Mouse (Mus musculus): ENCODE results near the gene Rps15. TPM values are rescaled to one million over a fixed set of nuclear protein-coding genes. Genes with fewer than 3 reads are reported as not detected.

The Rps15 gene
- polyA plus RNA-seq, 1 experiment: 2,371 TPM

GRCm38 (mm10) chr10:80248971-80249640, 43.1 kb upstream of the Rps15 start, which contains the start of gene Ndufs7:
Gene Ndufs7 (plus strand): TSS chr10:80249121.
- Histone ChIP-seq H3K36me3 (ENCODE audit: control insufficient read depth, insufficient read depth, low read length) (peaks cover under 1% of the 10 kb centered on the region), H3K27me3 (ENCODE audit: control insufficient read depth, insufficient read depth, low read length) (no peaks in the 10 kb centered on the region), H3K4me3 (ENCODE audit: control insufficient read depth, insufficient read depth, low read length) (peak within 1 kb of the TSS; percentile 56), H3K27ac (ENCODE audit: control insufficient read depth, insufficient read depth, low read length) (peak within 1 kb of the TSS; percentile 67), H3K4me1 (replicated peaks; ENCODE audit: control insufficient read depth, insufficient read depth, low read length) (peaks cover 11% of the 10 kb centered on the region)
- DNase-seq: peak; percentile 93
- under 1% methylated on average over 53 of the region's 53 CpGs for WGBS
- TF ChIP-seq CTCF (IDR thresholded peaks at IDR 0.05; ENCODE audit: borderline replicate concordance, control insufficient read depth, extremely low read depth, insufficient read depth, low read length, poor library complexity) (0 out of 2 replicates have a peak, but pooled peaks have one; percentile 8), POLR2A (IDR thresholded peaks at IDR 0.05; ENCODE audit: control insufficient read depth, extremely low read depth, insufficient read depth, low read length, poor library complexity) (no peak)

DNA sequence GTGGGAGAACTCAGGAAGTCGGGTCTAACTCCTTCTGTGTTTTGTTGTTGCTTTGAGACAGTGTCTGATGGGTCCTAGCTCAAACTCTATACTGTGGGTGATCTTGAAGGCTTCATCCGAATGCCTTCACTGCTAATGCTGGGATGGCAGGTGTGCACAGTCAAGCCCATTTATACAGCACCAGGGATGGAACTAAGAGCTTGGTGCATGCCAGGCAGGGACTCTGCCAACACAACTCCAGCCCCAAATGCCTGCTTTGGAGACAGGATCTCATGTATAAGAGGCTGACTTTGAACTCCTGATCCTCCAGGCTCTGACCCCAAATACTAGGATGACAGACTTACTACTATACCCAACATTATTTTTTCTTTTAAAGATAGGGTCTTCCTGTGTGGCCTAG, 42.2 kb upstream of the Rps15 start:
- Histone ChIP-seq H3K4me3 (ENCODE audit: control insufficient read depth, insufficient read depth, low read length) (peak overlapping the region; percentile 56; the same call in 1 of the 2 replicates), H3K36me3 (ENCODE audit: control insufficient read depth, insufficient read depth, low read length) (peaks cover 4% of the 10 kb centered on the region), H3K27ac (ENCODE audit: control insufficient read depth, insufficient read depth, low read length) (peak overlapping the region; percentile 67), H3K4me1 (replicated peaks; ENCODE audit: control insufficient read depth, insufficient read depth, low read length) (peaks cover 11% of the 10 kb centered on the region), H3K27me3 (ENCODE audit: control insufficient read depth, insufficient read depth, low read length) (no peaks in the 10 kb centered on the region)
- DNase-seq: no peak
- WGBS: 22% methylated on average over 2 of the region's 2 CpGs
- TF ChIP-seq POLR2A (IDR thresholded peaks at IDR 0.05; ENCODE audit: control insufficient read depth, extremely low read depth, insufficient read depth, low read length, poor library complexity) (no peak), CTCF (IDR thresholded peaks at IDR 0.05; ENCODE audit: borderline replicate concordance, control insufficient read depth, extremely low read depth, insufficient read depth, low read length, poor library complexity) (no peak)

- DNase-seq: no peak
- no peak overlapping the region; the same call in 1 of the 2 replicates for H3K27ac ChIP-seq (ENCODE audit: control insufficient read depth, insufficient read depth, low read length)
- no peak overlapping the region for H3K4me3 ChIP-seq (ENCODE audit: control insufficient read depth, insufficient read depth, low read length)
- TF ChIP-seq CTCF (IDR thresholded peaks at IDR 0.05; ENCODE audit: borderline replicate concordance, control insufficient read depth, extremely low read depth, insufficient read depth, low read length, poor library complexity) (no peak), POLR2A (IDR thresholded peaks at IDR 0.05; ENCODE audit: control insufficient read depth, extremely low read depth, insufficient read depth, low read length, poor library complexity) (no peak)
- H3K4me1 ChIP-seq (replicated peaks; ENCODE audit: control insufficient read depth, insufficient read depth, low read length): peaks cover 11% of the 10 kb centered on the region
- 85% methylated on average over 4 of the region's 4 CpGs for WGBS
- peaks cover 9% of the 10 kb centered on the region for H3K36me3 ChIP-seq (ENCODE audit: control insufficient read depth, insufficient read depth, low read length)
- H3K27me3 ChIP-seq (ENCODE audit: control insufficient read depth, insufficient read depth, low read length): no peaks in the 10 kb centered on the region
Measured at GRCm38 (mm10) chr10:80250573-80250972, 41.7 kb upstream of the Rps15 start.

- no peak for TF ChIP-seq CTCF (IDR thresholded peaks at IDR 0.05; ENCODE audit: borderline replicate concordance, control insufficient read depth, extremely low read depth, insufficient read depth, low read length, poor library complexity)
- TF ChIP-seq POLR2A (IDR thresholded peaks at IDR 0.05; ENCODE audit: control insufficient read depth, extremely low read depth, insufficient read depth, low read length, poor library complexity): no peak
- Histone ChIP-seq H3K27me3 (ENCODE audit: control insufficient read depth, insufficient read depth, low read length) (no peaks in the 10 kb centered on the region), H3K27ac (ENCODE audit: control insufficient read depth, insufficient read depth, low read length) (no peak overlapping the region), H3K4me1 (replicated peaks; ENCODE audit: control insufficient read depth, insufficient read depth, low read length) (peaks cover 11% of the 10 kb centered on the region), H3K36me3 (ENCODE audit: control insufficient read depth, insufficient read depth, low read length) (peaks cover 22% of the 10 kb centered on the region), H3K4me3 (ENCODE audit: control insufficient read depth, insufficient read depth, low read length) (no peak overlapping the region)
- DNase-seq: no peak
Measured at GRCm38 (mm10) chr10:80252011-80252410, 40.2 kb upstream of the Rps15 start.

DNA sequence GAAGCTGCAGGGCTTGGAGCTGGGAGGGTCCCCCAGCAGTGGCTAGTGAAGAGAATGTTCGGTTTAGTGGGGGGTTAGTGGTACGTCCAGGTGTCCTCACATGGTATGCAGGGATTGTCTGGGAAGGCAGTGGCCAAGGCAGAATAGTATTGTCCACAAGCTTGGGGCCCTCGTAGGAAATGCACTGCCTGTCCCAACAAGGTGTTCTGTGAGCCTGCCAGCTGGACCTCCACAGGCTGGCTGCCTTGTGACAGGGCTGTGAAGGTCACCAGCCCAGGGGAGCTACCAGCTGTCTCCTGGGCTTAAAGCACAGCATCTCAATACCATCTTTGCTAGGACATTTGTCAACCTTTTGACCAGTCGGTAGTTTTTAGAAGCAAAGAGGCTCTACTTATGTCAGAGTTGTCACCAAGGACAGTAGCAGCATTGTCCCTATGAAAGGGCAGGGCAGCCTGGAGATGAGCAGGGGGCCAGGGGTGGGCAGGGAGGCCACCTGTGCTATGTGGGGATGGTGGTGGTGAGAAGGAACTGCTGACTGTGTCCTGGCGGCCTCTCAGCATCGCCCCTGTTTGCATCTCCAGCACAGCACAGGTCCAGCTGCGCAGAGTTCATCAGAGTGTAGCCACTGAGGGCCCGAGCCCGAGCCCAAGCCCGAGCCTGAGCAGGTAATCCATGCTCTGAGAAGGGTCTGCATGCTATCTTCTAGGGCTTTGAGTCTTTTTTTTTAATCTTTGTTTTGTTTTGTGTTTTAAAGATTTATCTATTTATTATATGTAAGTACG, 39.6 kb upstream of the Rps15 start:
- H3K4me3 ChIP-seq (ENCODE audit: control insufficient read depth, insufficient read depth, low read length): no peak overlapping the region
- 98% methylated on average over 11 of the region's 11 CpGs for WGBS
- no peak for DNase-seq
- peaks cover 13% of the 10 kb centered on the region for H3K4me1 ChIP-seq (replicated peaks; ENCODE audit: control insufficient read depth, insufficient read depth, low read length)
- peaks cover 23% of the 10 kb centered on the region for H3K36me3 ChIP-seq (ENCODE audit: control insufficient read depth, insufficient read depth, low read length)
- no peak for TF ChIP-seq CTCF (IDR thresholded peaks at IDR 0.05; ENCODE audit: borderline replicate concordance, control insufficient read depth, extremely low read depth, insufficient read depth, low read length, poor library complexity)
- TF ChIP-seq POLR2A (IDR thresholded peaks at IDR 0.05; ENCODE audit: control insufficient read depth, extremely low read depth, insufficient read depth, low read length, poor library complexity): no peak
- no peaks in the 10 kb centered on the region for H3K27me3 ChIP-seq (ENCODE audit: control insufficient read depth, insufficient read depth, low read length)
- no peak overlapping the region for H3K27ac ChIP-seq (ENCODE audit: control insufficient read depth, insufficient read depth, low read length)

GRCm38 (mm10) chr10:80253551-80253950, 38.7 kb upstream of the Rps15 start:
- H3K4me3 ChIP-seq (ENCODE audit: control insufficient read depth, insufficient read depth, low read length): no peak overlapping the region
- peaks cover 26% of the 10 kb centered on the region for H3K36me3 ChIP-seq (ENCODE audit: control insufficient read depth, insufficient read depth, low read length)
- no peak for TF ChIP-seq CTCF (IDR thresholded peaks at IDR 0.05; ENCODE audit: borderline replicate concordance, control insufficient read depth, extremely low read depth, insufficient read depth, low read length, poor library complexity)
- 96% methylated on average over 6 of the region's 6 CpGs for WGBS
- no peak overlapping the region for H3K27ac ChIP-seq (ENCODE audit: control insufficient read depth, insufficient read depth, low read length)
- H3K4me1 ChIP-seq (replicated peaks; ENCODE audit: control insufficient read depth, insufficient read depth, low read length): peaks cover 18% of the 10 kb centered on the region
- DNase-seq: no peak
- no peaks in the 10 kb centered on the region for H3K27me3 ChIP-seq (ENCODE audit: control insufficient read depth, insufficient read depth, low read length)
